Mouse (Mus musculus): ENCODE measurements around the gene Entpd3. TPM values are rescaled to one million over a fixed set of nuclear protein-coding genes. Genes with fewer than 3 reads are reported as not detected.
A peak's percentile ranks its signal among the peaks of the same experiment; 100 is the strongest.

Entpd3 gene
- polyA plus RNA-seq, 1 experiment from 2014 or later = 3.1 TPM

DNA sequence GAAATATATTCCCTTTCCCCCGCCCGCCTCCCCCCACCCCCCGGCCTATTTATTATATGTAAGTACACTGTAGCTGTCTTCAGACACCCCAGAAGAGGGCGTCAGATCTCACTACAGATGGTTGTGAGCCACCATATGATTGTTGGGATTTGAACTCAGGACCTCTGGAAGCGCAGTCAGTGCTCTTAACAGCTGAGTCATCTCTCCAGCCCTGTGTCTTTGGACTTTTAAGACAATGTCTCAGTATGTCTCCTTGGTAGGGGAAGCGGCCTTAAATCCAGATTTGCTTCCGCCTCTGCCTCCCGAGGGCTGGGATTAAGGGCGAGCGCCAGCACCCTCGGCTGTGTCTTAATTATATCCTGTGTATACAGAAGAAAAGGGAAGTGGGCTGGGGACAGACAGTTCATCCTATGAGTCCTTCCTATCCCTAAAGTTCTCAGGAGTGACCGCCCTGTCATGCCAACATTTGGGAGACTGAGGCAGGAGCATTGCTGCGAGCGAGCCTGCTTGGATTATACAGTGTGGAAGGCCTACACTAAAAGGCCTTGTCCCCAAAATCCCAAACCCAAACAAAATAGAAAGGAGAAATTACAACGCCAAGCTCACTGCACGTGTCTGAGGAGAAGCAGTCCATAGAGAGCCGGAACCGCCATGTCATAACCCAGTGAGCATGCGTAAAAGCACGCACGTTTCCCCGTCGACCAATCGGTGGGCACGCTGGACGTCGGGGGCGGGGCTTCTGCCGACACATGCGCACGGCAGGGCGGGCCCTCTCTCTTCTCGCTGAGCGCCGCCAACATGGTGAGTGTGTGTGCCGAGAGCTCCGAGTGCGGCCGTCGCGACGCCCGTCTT is 31.3 kb downstream of the Entpd3 start, which contains the start of gene Rpl14:
Rpl14 (plus strand) TSS at position 704 of the 852 bp plus-strand sequence.
- 4% methylated on average over 42 of the region's 43 CpGs for WGBS
- peak within 1 kb of the TSS; percentile 81 for H3K4me3 ChIP-seq (replicated peaks; ENCODE audit: low read depth, low read length)

DNA sequence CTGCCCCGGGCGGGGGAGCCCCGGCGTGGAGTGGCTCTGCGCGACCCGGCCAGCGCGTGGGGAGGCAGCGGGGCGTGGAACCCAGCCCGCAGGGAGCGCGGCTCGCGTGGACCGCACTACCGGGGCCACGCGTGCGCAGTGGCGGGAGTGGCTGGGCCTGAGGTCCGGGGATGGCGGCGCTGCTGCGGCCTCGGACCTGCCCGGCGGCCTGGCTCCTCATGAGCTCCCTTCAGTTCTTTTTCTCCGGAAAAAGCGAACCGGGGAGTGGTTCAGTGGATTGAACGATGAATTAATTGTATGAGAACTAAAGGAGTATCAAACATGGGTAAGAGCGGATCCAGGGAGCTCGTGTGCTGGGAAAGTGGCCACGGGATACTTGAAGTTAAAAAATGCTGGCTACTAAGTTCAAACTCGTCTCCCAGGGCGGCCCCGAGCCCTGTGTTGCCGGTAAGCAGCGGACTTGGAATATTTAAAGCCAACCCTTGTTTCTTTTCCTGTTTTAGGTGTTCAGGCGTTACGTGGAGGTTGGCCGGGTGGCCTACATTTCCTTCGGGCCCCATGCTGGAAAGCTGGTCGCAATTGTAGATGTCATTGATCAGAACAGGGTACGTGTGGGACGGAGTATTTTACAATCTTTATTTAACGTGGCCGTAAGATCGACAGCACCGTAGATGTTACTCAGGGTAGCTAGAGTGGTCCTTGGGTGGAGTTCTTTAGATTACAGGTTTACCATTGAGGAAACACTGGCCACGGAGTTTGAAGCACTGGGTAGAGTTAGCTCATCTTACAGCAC is 32.2 kb downstream of the Entpd3 start:
- Histone ChIP-seq H3K4me2 (ENCODE audit: low read length) (peak overlapping the region; percentile 83), H3K27me3 (ENCODE audit: control insufficient read depth, insufficient read depth, low read length) (no peaks in the 10 kb centered on the region), H3K27ac (replicated peaks; ENCODE audit: low read depth, low read length) (peak overlapping the region; percentile 78), H3K9me3 (ENCODE audit: control insufficient read depth, low read length) (no peaks in the 10 kb centered on the region), H3K36me3 (ENCODE audit: control insufficient read depth, insufficient read depth, low read length) (peaks cover 34% of the 10 kb centered on the region), H3K4me3 (replicated peaks; ENCODE audit: low read depth, low read length) (peak overlapping the region; percentile 81), H3K9ac (replicated peaks; ENCODE audit: low read length) (peak overlapping the region; percentile 84), H3K4me1 (ENCODE audit: control insufficient read depth, insufficient read depth, low read length) (peaks cover 10% of the 10 kb centered on the region; the same call in 1 of the 2 replicates)
- 2% methylated on average over 53 of the region's 53 CpGs for WGBS
- peak; percentile 79 for ATAC-seq (ENCODE audit: low FRiP score, low TSS enrichment)
- DNase-seq = no peak

More for the DNA sequence above, 31.3 kb downstream of the Entpd3 start, which contains the start of gene Rpl14:
- Histone ChIP-seq H3K4me1 (ENCODE audit: control insufficient read depth, insufficient read depth, low read length) (peaks cover 10% of the 10 kb centered on the region; the same call in 1 of the 2 replicates), H3K36me3 (ENCODE audit: control insufficient read depth, insufficient read depth, low read length) (peaks cover 34% of the 10 kb centered on the region), H3K27me3 (ENCODE audit: control insufficient read depth, insufficient read depth, low read length) (no peaks in the 10 kb centered on the region), H3K27ac (replicated peaks; ENCODE audit: low read depth, low read length) (peak within 1 kb of the TSS; percentile 78), H3K9ac (replicated peaks; ENCODE audit: low read length) (peak within 1 kb of the TSS; percentile 84), H3K4me2 (ENCODE audit: low read length) (peak within 1 kb of the TSS; percentile 83), H3K9me3 (ENCODE audit: control insufficient read depth, low read length) (no peaks in the 10 kb centered on the region)
- peak; percentile 99 for DNase-seq
- ATAC-seq (ENCODE audit: low FRiP score, low TSS enrichment) = peak; percentile 97

DNA sequence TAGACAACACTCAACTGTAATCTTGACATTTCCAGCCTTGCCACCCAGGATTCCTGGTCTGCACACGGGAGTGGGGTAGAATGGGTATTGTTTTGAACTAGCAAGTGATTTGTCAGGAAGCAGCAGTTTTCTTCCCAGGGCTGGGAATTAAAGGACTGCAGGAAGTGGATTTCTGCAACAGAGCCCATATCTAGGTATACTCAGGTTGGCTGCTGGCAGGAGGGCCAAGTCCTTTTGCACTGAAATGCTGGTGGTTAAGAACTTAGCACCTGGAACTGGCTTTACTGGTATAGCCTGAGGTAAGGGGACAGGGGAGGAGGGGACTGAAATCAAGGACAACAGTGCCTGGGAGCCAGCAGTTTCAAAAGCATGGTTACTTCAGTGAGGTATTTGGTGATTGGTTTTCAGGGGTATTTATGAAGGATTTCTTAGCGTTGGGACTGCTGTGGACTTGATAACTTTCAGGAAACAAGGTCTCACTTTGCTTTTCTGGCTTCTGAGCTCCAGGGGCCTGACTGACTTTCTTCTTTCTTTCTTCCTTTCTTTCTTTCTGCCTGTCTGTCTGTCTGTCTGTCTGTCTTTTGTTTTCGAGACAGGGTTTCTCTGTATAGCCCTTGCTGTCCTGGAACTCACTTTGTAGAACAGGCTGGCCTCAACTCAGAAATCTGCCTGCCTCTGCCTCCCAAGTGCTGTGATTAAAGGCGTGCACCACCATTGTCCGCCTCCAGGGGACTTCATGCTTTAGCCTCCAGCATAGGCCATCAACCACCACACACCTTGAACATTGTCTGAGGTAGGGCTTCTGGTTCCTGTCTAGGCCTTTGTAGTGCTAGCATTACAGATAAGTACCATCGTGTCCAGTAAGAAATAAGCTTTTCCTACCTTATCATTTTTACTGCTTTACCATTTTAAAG is 36.4 kb downstream of the Entpd3 start:
- Histone ChIP-seq H3K9ac (replicated peaks; ENCODE audit: low read length) (no peak overlapping the region), H3K36me3 (ENCODE audit: control insufficient read depth, insufficient read depth, low read length) (peaks cover 34% of the 10 kb centered on the region), H3K27ac (replicated peaks; ENCODE audit: low read depth, low read length) (0 out of 2 replicates have a peak overlapping the region, but pooled peaks have one; percentile 2), H3K9me3 (ENCODE audit: control insufficient read depth, low read length) (no peaks in the 10 kb centered on the region), H3K27me3 (ENCODE audit: control insufficient read depth, insufficient read depth, low read length) (no peaks in the 10 kb centered on the region), H3K4me1 (ENCODE audit: control insufficient read depth, insufficient read depth, low read length) (peaks cover 10% of the 10 kb centered on the region; the same call in 1 of the 2 replicates), H3K4me3 (replicated peaks; ENCODE audit: low read depth, low read length) (no peak overlapping the region), H3K4me2 (ENCODE audit: low read length) (peak overlapping the region; percentile 94)
- ATAC-seq (ENCODE audit: low FRiP score, low TSS enrichment) (no peak), DNase-seq (peak; percentile 23)
- WGBS = 65% methylated on average over 6 of the region's 6 CpGs

DNA sequence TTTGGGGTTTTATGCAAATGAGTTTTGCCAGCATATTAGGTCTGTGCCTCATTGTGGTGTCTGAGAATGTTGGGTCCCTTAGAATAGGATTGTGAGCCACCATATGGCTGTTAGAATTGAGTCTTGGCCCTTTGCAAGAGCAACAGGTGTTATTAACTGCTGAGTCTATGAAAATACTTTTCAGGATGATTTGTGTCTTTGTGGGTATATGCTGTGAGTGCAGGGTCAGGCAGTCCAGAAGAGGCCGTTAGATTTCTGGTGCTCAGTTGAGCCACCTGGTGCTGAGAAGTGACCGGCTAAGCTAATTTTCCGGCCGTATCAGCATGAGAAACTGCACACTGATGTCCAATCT is 37.0 kb downstream of the Entpd3 start:
- H3K9ac ChIP-seq (replicated peaks; ENCODE audit: low read length) = no peak overlapping the region
- H3K27me3 ChIP-seq (ENCODE audit: control insufficient read depth, insufficient read depth, low read length) = no peaks in the 10 kb centered on the region
- DNase-seq = peak; percentile 33
- H3K27ac ChIP-seq (replicated peaks; ENCODE audit: low read depth, low read length) = peak overlapping the region; percentile 2; the same call in 1 of the 2 replicates
- H3K36me3 ChIP-seq (ENCODE audit: control insufficient read depth, insufficient read depth, low read length) = peaks cover 34% of the 10 kb centered on the region
- H3K4me3 ChIP-seq (replicated peaks; ENCODE audit: low read depth, low read length) = peak overlapping the region; percentile 66
- ATAC-seq (ENCODE audit: low FRiP score, low TSS enrichment) = no peak; the same call in 1 of the 2 replicates
- H3K4me1 ChIP-seq (ENCODE audit: control insufficient read depth, insufficient read depth, low read length) = peaks cover 10% of the 10 kb centered on the region; the same call in 1 of the 2 replicates
- no peaks in the 10 kb centered on the region for H3K9me3 ChIP-seq (ENCODE audit: control insufficient read depth, low read length)
- under 1% methylated on average over 4 of the region's 4 CpGs for WGBS
- peak overlapping the region; percentile 94 for H3K4me2 ChIP-seq (ENCODE audit: low read length)

DNA sequence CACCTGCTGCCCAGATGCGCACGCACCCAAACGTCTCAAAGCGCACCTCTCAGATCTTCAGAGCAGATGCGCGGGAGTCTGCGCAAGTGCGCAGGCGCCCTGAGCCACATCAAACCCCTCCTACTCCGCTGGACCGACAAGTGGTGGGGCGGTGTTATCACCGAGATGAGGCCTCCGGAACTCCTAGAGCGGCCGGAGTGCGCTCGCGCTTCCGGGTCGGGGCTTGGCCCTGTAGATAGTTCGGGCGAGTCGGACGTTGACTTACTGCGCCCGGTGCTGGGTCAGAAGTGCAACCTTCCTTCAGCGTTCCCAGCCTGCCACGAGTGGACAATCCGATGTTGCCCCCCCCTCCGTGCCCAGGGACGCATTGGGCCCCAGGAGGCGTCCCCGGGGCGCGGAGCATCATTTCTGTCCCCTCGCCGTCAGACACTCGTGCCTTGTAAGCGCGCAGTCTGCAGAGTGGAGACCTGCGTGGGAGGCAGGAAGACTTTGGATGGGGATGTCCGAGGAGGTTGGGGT is 37.6 kb downstream of the Entpd3 start:
- WGBS = under 1% methylated on average over 43 of the region's 43 CpGs

DNA sequence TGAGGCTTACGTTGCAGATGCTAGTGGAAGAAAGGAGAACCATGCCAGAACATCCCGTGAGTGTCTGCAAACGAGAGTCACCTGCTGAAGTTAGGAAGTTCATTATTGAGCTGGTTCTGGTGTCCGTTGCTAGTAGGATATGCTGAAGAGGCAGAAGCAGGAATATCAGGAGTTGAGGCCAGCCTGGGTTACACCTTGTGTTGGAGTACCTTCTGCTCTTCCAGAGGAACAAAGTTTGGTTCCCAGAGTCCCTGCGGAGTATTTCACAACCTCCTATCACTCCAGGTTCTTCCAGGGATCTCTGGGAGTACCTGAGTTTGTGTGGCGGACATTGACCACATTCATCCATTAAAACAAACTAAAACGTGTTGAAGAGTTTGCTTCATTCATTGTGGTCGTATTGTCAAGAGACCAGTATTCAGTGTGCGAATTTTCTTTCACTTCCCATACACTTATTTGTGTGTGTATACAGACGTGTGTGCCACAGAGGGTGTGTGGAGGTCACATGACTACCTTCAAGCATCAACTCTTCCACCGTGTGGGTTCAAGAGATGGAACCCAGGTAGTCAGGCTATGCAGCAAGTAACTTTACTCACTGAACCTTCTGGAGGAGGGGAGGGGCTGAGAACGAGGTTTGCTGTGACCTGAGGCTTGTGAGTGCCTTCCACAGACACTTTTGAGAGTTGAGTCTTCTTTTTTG is 38.2 kb downstream of the Entpd3 start:
- no peaks in the 10 kb centered on the region for H3K27me3 ChIP-seq (ENCODE audit: control insufficient read depth, insufficient read depth, low read length)
- peak overlapping the region; percentile 66 for H3K4me3 ChIP-seq (replicated peaks; ENCODE audit: low read depth, low read length)
- peaks cover 11% of the 10 kb centered on the region for H3K4me1 ChIP-seq (ENCODE audit: control insufficient read depth, insufficient read depth, low read length)
- H3K27ac ChIP-seq (replicated peaks; ENCODE audit: low read depth, low read length) = peak overlapping the region; percentile 68; the same call in 1 of the 2 replicates
- ATAC-seq (ENCODE audit: low FRiP score, low TSS enrichment) (no peak), DNase-seq (no peak)
- H3K9ac ChIP-seq (replicated peaks; ENCODE audit: low read length) = peak overlapping the region; percentile 77
- H3K36me3 ChIP-seq (ENCODE audit: control insufficient read depth, insufficient read depth, low read length) = peaks cover 31% of the 10 kb centered on the region
- H3K4me2 ChIP-seq (ENCODE audit: low read length) = peak overlapping the region; percentile 94
- 52% methylated on average over 12 of the region's 12 CpGs for WGBS
- no peaks in the 10 kb centered on the region for H3K9me3 ChIP-seq (ENCODE audit: control insufficient read depth, low read length)

More for the DNA sequence above, 37.6 kb downstream of the Entpd3 start:
- Histone ChIP-seq H3K36me3 (ENCODE audit: control insufficient read depth, insufficient read depth, low read length) (peaks cover 34% of the 10 kb centered on the region), H3K27me3 (ENCODE audit: control insufficient read depth, insufficient read depth, low read length) (no peaks in the 10 kb centered on the region), H3K4me2 (ENCODE audit: low read length) (peak overlapping the region; percentile 94), H3K9ac (replicated peaks; ENCODE audit: low read length) (peak overlapping the region; percentile 77), H3K4me1 (ENCODE audit: control insufficient read depth, insufficient read depth, low read length) (peaks cover 11% of the 10 kb centered on the region; the same call in 1 of the 2 replicates), H3K4me3 (replicated peaks; ENCODE audit: low read depth, low read length) (peak overlapping the region; percentile 66), H3K9me3 (ENCODE audit: control insufficient read depth, low read length) (no peaks in the 10 kb centered on the region), H3K27ac (replicated peaks; ENCODE audit: low read depth, low read length) (peak overlapping the region; percentile 68; the same call in 1 of the 2 replicates)
- ATAC-seq (ENCODE audit: low FRiP score, low TSS enrichment) (peak; percentile 91), DNase-seq (peak; percentile 99)

DNA sequence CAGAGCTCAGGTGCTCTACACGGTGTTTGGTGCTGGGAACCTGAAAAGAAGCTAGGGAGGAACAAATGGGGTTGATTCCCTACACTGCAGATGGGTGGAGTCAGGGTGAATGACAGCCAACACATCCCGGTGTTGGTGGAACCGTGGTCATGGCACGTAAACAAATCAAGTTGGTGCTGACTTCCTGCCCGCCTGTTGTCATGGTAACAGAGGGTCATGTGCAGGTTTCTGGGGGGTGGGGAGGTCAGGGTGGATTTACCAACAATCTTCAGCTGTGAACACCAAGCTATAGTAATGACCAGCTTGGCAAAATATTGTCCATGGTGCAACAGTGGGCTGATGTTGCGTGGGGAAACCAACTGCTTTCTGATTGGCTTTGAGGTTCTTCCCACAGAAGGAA is 39.1 kb downstream of the Entpd3 start:
- Histone ChIP-seq H3K4me2 (ENCODE audit: low read length) (no peak overlapping the region), H3K36me3 (ENCODE audit: control insufficient read depth, insufficient read depth, low read length) (peaks cover 23% of the 10 kb centered on the region), H3K9me3 (ENCODE audit: control insufficient read depth, low read length) (no peaks in the 10 kb centered on the region), H3K4me3 (replicated peaks; ENCODE audit: low read depth, low read length) (no peak overlapping the region), H3K27me3 (ENCODE audit: control insufficient read depth, insufficient read depth, low read length) (no peaks in the 10 kb centered on the region), H3K27ac (replicated peaks; ENCODE audit: low read depth, low read length) (no peak overlapping the region), H3K9ac (replicated peaks; ENCODE audit: low read length) (no peak overlapping the region), H3K4me1 (ENCODE audit: control insufficient read depth, insufficient read depth, low read length) (peaks cover 17% of the 10 kb centered on the region)
- 68% methylated on average over 6 of the region's 6 CpGs for WGBS
- DNase-seq = no peak
- ATAC-seq (ENCODE audit: low FRiP score, low TSS enrichment) = no peak

All from midbrain, embryonic 14.5 days (tissue).